Mouse (Mus musculus): Measurements from ENCODE around the gene 8030411F24Rik. TPM values are rescaled to one million over a fixed set of nuclear protein-coding genes. Genes with fewer than 3 reads are reported as not detected.

Gene 8030411F24Rik
- total RNA-seq, 4 experiments from 2014 or later = not detected

Other genes with a start within 250 kb of the 8030411F24Rik start
- 1 to 10 TPM; 5.6 to 9.1 (median 7.8) TPM for gene Nxt1, start 109.4 kb upstream of the 8030411F24Rik start, total RNA-seq (2022)
- gene Gzf1, start 101.0 kb upstream of the 8030411F24Rik start, total RNA-seq (2022) = 10 to 100 TPM; 26.2 to 34.0 (median 28.9) TPM
- 1 to 10 TPM; 1.3 to 2.2 (median 1.4) TPM for gene Napb, start 49.5 kb upstream of the 8030411F24Rik start, total RNA-seq (2022)
- not detected for gene Cstl1, start 31.7 kb upstream of the 8030411F24Rik start, total RNA-seq (2022)
- gene Cst11, start 10.5 kb upstream of the 8030411F24Rik start, total RNA-seq (2022) = not detected
- 1 to 10 TPM in 1 of 4 experiments, under 1 TPM in 1, not detected in 2; 0.53 to 1.1 TPM for gene Cst12, start 7.4 kb downstream of the 8030411F24Rik start, total RNA-seq (2022)
- not detected for gene Cst8, start 16.8 kb downstream of the 8030411F24Rik start, total RNA-seq (2022)
- not detected for gene Cst13, start 38.1 kb downstream of the 8030411F24Rik start, total RNA-seq (2022)
- 1 to 10 TPM in 1 of 4 experiments, under 1 TPM in 3; 0.54 to 1.1 (median 0.83) TPM for gene Cst9, start 53.1 kb downstream of the 8030411F24Rik start, total RNA-seq (2022)
- 1 to 10 TPM in 2 of 4 experiments, under 1 TPM in 2; 0.63 to 1.4 (median 0.89) TPM for gene 9230104L09Rik, start 83.0 kb downstream of the 8030411F24Rik start, total RNA-seq (2022)
- 1,000 to 10,000 TPM in 1 of 4 experiments, 100 to 1,000 TPM in 3; 949 to 1,042 (median 983) TPM for gene Cst3, start 93.7 kb downstream of the 8030411F24Rik start, total RNA-seq (2022)
- gene Gm1330, start 221.2 kb downstream of the 8030411F24Rik start, total RNA-seq (2022) = not detected
- gene Gm10750, start 235.2 kb downstream of the 8030411F24Rik start, total RNA-seq (2022) = not detected